Mouse (Mus musculus) forebrain, embryonic 11.5 days (tissue): Measurements from ENCODE around the gene Pde4d. TPM values are rescaled to one million over a fixed set of nuclear protein-coding genes. Genes with fewer than 3 reads are reported as not detected.

Source experiments
- ATAC-seq: fragments of 200-750 bp; cut with Nextera tagmentation; replicated peaks from 2 replicates; pipeline ENCODE4 v1.8.0; 2017; ENCODE audit warnings: moderate TSS enrichment; ENCODE audit not compliant: low FRiP score
- DNase-seq: peaks from one replicate; pipeline ENCODE4 v3.0.0-alpha.2; 2017; ENCODE audit warnings: low spot score
- H3K27ac ChIP-seq: fragments of 300-500 bp; sonication (generic); 2 replicates; pipeline ENCODE4 v1.5.1; 2014; ENCODE audit warnings: low read depth, low read length
- H3K27me3 ChIP-seq: fragments of 300-500 bp; sonication (generic); 2 replicates; pipeline ENCODE4 v1.6.1; 2014; ENCODE audit warnings: mild to moderate bottlenecking, low read length, mixed read lengths; ENCODE audit not compliant: control insufficient read depth, insufficient read depth
- H3K36me3 ChIP-seq: fragments of 300-500 bp; sonication (generic); 2 replicates; pipeline ENCODE4 v1.6.1; 2014; ENCODE audit warnings: mild to moderate bottlenecking, low read length, moderate library complexity, mixed read lengths; ENCODE audit not compliant: control insufficient read depth, insufficient read depth
- H3K4me1 ChIP-seq: fragments of 300-500 bp; sonication (generic); replicated peaks from 2 replicates; pipeline ENCODE4 v1.6.1; 2014; ENCODE audit warnings: low read length, mixed read lengths; ENCODE audit not compliant: control insufficient read depth, insufficient read depth
- H3K4me2 ChIP-seq: fragments of 300-500 bp; sonication (generic); 2 replicates; pipeline ENCODE4 v1.6.1; 2014; ENCODE audit warnings: low read depth, mild to moderate bottlenecking, low read length, moderate library complexity, mixed read lengths; ENCODE audit not compliant: severe bottlenecking
- H3K4me3 ChIP-seq: fragments of 300-500 bp; sonication (generic); 2 replicates; pipeline ENCODE4 v1.5.1; 2014; ENCODE audit warnings: low read depth, low read length
- H3K9ac ChIP-seq: fragments of 300-500 bp; sonication (generic); 2 replicates; pipeline ENCODE4 v1.6.1; 2014; ENCODE audit warnings: low read length
- H3K9me3 ChIP-seq: fragments of 300-500 bp; sonication (generic); 2 replicates; pipeline ENCODE4 v1.6.1; 2016; ENCODE audit warnings: low read length, mixed read lengths; ENCODE audit not compliant: control insufficient read depth
- WGBS: fragments of 180-500 bp; shearing (Covaris S2); extraction: QIAGEN DNeasy Blood & Tissue Kit; methylation state at CpG from one replicate; pipeline ENCODE4 v1.1.7; 2014; 5-methylcytosine and 5-hydroxymethylcytosine counted together
- polyA plus RNA-seq: library from polyadenylated mRNA; unstranded; fragments of >200 nt; fragmentation: Nextera tagmentation; extraction: Ambion mirVana; gene quantifications from 2 replicates; pipeline ENCODE4 v1.2.1, GENCODE M21; 2014

The Pde4d gene
- polyA plus RNA-seq, 1 experiment from 2014 or later = 11.9 TPM

DNA sequence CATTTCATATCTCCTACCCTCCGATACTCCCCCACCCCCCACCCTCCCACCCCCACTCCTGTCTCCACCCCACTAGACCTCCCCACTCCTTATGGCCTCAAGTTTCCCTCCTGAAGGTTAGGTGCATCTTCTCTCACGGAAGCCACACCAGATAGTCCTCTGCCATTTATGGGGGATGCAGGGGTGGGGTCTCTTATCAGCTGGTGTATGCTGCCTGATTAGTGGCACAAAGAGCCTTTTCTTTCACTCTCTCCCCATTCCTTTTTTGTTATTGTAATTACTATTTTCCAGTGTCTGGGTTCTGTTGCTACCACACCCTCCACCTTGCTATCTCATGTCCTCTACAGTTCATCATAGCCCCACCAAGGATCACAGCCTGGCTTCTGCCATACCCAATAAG is 1194.3 kb downstream of the Pde4d start:
- H3K4me1 ChIP-seq = 0 out of 2 replicates have a peak, but pooled peaks cover 2% of the 10 kb centered on the region
- H3K4me3 ChIP-seq = no peak overlapping the region
- H3K27ac ChIP-seq = no peak overlapping the region
- H3K4me2 ChIP-seq = no peak overlapping the region
- H3K36me3 ChIP-seq = no peaks in the 10 kb centered on the region
- no peaks in the 10 kb centered on the region for H3K27me3 ChIP-seq
- ATAC-seq (no peak), DNase-seq (no peak)
- H3K9me3 ChIP-seq = no peaks in the 10 kb centered on the region
- WGBS = 84% methylated on average over 2 of the region's 2 CpGs
- H3K9ac ChIP-seq = no peak overlapping the region

DNA sequence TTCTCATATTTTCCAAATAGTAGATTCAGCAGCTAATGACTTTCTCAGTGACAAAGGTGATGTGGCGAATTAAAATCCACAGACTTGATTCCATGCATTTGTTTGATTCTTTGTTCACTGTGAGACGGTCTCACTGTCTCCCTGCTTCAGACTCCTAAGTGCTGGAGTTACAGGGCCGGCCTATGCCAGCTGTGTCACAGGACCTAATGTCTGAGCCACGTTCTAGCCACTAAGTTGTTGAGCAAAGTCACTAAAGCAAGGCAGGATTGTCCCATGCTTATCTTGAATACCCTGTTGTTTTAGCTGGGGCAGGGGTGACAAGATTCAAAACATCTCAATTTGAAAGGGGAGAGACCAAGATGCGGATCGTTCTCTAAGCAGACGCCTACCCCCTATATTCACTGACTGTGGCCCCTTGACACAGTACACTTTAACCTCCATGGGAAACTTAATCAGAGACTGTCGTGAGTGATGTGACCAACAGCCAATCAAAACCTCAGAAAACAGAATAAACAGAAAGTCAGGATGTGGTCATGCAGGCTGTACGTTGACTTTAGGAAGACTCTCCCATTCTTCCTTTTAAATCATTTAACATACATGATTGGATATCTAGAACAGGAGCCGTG is 1195.6 kb downstream of the Pde4d start:
- ATAC-seq = no peak

DNA sequence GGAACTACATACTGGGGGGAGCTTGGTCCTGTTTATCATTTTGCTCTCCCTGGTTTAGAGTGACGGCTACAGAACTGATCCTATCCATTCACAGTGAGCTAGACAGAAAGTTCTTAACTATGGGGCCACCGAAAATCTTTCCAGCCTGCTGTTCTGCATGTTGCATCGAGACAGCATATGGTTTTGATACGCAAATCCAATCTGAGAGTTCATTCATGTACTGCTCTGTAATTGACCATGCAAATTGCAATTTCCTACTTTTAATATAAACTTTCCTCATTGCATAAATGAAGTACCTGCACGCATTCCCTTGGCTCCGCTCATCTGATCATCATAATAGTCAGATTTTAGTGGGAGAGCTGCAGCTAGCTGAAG is 1196.1 kb downstream of the Pde4d start:
- 79% methylated on average over 6 of the region's 6 CpGs for WGBS
- H3K27me3 ChIP-seq = no peaks in the 10 kb centered on the region
- H3K4me2 ChIP-seq = no peak overlapping the region
- ATAC-seq (no peak), DNase-seq (no peak)
- no peaks in the 10 kb centered on the region for H3K9me3 ChIP-seq
- 0 out of 2 replicates have a peak, but pooled peaks cover 2% of the 10 kb centered on the region for H3K4me1 ChIP-seq
- H3K9ac ChIP-seq = no peak overlapping the region
- no peak overlapping the region for H3K27ac ChIP-seq
- no peak overlapping the region for H3K4me3 ChIP-seq
- H3K36me3 ChIP-seq = no peaks in the 10 kb centered on the region

More for the DNA sequence above, 1195.6 kb downstream of the Pde4d start:
- no peak overlapping the region for H3K9ac ChIP-seq
- WGBS = 66% methylated on average over 10 of the region's 10 CpGs
- DNase-seq = no peak
- H3K36me3 ChIP-seq = no peaks in the 10 kb centered on the region
- H3K4me1 ChIP-seq = 0 out of 2 replicates have a peak, but pooled peaks cover 2% of the 10 kb centered on the region
- no peak overlapping the region for H3K27ac ChIP-seq
- no peak overlapping the region for H3K4me2 ChIP-seq
- H3K4me3 ChIP-seq = no peak overlapping the region
- no peaks in the 10 kb centered on the region for H3K9me3 ChIP-seq
- H3K27me3 ChIP-seq = no peaks in the 10 kb centered on the region

DNA sequence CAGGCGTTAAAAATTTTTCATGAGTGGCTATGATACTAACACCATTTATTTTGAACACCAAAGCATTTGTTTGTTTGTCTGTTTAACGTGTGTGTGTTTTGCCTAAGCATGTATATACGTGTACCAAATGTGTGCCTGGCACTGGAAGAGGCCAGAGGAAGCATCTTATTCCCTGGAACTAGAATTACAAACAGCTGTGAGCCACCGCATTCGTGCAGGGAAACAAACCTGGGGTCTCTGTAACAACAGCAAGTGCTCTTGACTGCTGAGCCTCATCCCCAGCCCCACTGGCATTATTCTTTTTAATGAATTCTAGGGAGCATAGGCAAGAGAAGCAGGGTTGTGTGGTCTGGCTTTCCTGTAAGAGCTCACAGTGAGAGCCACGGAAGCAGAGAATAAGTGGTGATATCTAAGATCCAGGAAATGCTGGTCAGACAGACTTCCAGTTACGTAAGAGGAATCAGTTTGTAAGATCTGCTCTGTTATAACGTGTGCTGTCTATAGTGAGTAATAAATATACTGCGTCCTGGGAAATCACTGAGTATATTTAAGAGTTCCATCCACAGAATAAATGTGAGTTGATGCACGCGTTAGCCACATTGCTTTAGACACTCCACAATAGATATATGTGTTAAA is 1197.0 kb downstream of the Pde4d start:
- H3K9me3 ChIP-seq = no peaks in the 10 kb centered on the region
- H3K4me3 ChIP-seq = no peak overlapping the region
- H3K9ac ChIP-seq = no peak overlapping the region
- no peaks in the 10 kb centered on the region for H3K27me3 ChIP-seq
- ATAC-seq (no peak), DNase-seq (no peak)
- no peaks in the 10 kb centered on the region for H3K36me3 ChIP-seq
- H3K4me2 ChIP-seq = no peak overlapping the region
- 0 out of 2 replicates have a peak, but pooled peaks cover 2% of the 10 kb centered on the region for H3K4me1 ChIP-seq
- 69% methylated on average over 11 of the region's 11 CpGs for WGBS
- H3K27ac ChIP-seq = no peak overlapping the region

DNA sequence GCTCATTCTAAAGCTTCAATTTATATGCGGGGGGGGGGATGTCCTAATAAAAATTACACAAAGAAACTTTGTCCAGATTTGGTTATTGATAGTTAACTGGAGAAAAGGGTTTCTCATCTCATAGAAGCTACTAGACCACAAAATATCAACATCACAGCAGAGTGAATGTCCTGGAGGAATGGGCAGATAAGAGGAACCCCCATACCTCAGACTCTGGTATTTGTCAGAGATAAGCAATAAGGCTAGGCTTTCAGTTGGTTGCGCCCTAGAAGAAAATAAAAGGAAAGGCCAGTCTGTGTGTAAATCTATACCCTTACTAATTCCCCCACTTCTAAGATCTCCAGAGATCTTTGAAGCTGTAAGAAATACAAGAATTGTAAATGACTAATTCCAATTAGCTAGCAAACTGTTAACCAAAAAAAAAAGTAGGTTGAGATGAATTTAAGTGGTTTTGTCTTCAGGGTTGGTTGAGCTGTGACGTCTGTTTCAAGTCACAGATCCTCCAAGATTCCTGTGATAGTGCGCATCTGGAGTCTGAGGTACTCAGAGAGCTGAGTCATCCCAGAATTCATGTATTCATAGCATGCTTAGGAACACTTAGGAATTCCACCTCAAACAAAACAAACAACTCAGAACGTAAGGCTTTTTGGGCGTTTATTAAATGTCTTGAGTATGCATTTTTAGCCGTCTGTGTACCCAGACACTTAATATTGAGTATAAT is 1197.9 kb downstream of the Pde4d start:
- no peak overlapping the region for H3K27ac ChIP-seq
- 0 out of 2 replicates have a peak, but pooled peaks cover 3% of the 10 kb centered on the region for H3K4me1 ChIP-seq
- no peak overlapping the region for H3K4me3 ChIP-seq
- H3K9me3 ChIP-seq = no peaks in the 10 kb centered on the region
- no peaks in the 10 kb centered on the region for H3K27me3 ChIP-seq
- DNase-seq (no peak), ATAC-seq (no peak)
- H3K36me3 ChIP-seq = no peaks in the 10 kb centered on the region
- WGBS = 87% methylated on average over 7 of the region's 7 CpGs
- H3K9ac ChIP-seq = no peak overlapping the region
- no peak overlapping the region for H3K4me2 ChIP-seq

DNA sequence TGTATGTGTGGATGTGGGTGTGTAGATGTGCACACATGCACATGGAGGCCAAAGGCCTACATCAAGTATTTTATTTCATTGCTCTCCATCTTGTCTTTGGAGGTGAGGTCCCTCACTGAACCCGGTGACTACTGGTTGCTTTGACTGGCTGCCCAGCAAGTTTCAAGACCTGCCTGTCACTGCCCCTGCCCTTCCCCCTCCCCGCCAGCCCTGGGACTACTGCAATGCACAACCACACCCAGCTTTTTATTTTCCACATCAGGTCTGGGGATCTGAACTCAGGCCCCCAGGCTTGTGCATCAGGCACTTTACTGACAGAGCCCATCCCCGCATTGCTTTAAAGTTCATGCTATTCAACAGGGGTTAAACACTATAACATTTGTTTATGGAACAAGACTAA is 1198.6 kb downstream of the Pde4d start:
- H3K27ac ChIP-seq = no peak overlapping the region
- H3K9me3 ChIP-seq = no peaks in the 10 kb centered on the region
- ATAC-seq = no peak
- 93% methylated on average over 3 of the region's 3 CpGs for WGBS
- no peaks in the 10 kb centered on the region for H3K27me3 ChIP-seq
- H3K36me3 ChIP-seq = no peaks in the 10 kb centered on the region
- no peak overlapping the region for H3K4me3 ChIP-seq
- H3K4me1 ChIP-seq = 0 out of 2 replicates have a peak, but pooled peaks cover 3% of the 10 kb centered on the region
- no peak overlapping the region for H3K9ac ChIP-seq
- no peak for DNase-seq
- H3K4me2 ChIP-seq = no peak overlapping the region

DNA sequence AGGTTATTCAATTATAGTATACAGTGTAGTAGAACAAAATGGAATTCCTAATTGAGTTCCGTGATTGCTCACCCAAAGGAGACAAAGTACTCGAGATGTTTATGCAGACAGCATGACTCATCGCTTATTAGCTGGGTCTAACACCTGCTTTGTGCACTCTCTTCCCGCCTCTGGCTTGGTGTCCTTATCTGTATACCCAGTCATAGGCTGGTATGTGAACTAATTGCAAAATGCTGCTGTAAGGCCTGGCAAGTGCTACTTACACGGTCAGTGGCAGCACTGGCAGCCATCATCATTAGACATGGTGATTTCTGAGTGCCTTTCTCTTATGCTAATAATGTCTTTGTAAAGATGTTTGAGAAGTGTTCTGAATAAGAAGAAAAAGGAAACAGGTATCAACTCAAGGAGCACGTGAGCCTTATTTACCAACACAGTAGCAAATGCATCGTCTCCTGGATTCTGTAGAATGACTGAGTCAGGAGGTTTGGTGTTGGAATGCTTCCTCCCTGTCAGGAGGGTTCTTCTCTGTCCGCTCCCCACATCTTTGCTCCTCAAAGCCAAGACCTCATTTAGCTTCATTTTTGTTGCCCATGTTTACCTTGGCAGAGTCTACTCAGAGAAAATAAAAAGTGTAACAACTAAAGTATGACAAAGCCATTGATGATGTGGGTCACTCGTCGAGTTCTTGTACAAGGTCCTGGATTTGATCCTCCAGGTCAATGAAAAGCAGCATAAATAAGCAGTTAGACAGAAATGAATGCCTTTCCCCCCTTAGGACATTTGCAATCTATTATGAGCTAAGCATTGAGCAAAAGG is 1202.2 kb downstream of the Pde4d start:
- DNase-seq (no peak), ATAC-seq (peak; percentile 39)
- H3K4me3 ChIP-seq = no peak overlapping the region
- no peak overlapping the region for H3K4me2 ChIP-seq
- no peak overlapping the region for H3K9ac ChIP-seq
- H3K27ac ChIP-seq = no peak overlapping the region
- H3K9me3 ChIP-seq = no peaks in the 10 kb centered on the region
- H3K27me3 ChIP-seq = no peaks in the 10 kb centered on the region
- no peaks in the 10 kb centered on the region for H3K36me3 ChIP-seq
- 75% methylated on average over 10 of the region's 10 CpGs for WGBS
- 0 out of 2 replicates have a peak, but pooled peaks cover 2% of the 10 kb centered on the region for H3K4me1 ChIP-seq

DNA sequence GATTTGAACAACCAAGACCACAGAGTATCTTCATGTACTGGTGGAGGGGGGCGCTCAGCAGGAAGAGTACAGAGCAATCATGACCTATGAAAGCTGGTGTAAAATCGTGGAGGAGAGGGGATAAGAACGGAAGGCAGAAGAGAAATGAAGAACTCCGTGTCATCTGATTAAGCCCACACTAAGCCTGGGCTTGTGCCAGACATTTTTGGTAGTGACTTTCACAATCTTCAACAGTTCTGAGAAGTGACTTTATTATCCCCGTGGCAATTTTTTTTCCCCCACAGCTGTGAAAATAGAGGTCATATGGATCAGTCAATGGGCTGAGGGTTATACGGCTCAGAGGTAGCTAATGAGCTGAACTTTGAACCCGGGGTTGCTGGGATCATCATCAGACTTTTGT is 1202.9 kb downstream of the Pde4d start:
- no peak overlapping the region for H3K9ac ChIP-seq
- ATAC-seq (no peak), DNase-seq (no peak)
- no peak overlapping the region for H3K4me3 ChIP-seq
- H3K27me3 ChIP-seq = no peaks in the 10 kb centered on the region
- H3K4me1 ChIP-seq = 0 out of 2 replicates have a peak, but pooled peaks cover 2% of the 10 kb centered on the region
- H3K36me3 ChIP-seq = no peaks in the 10 kb centered on the region
- H3K4me2 ChIP-seq = no peak overlapping the region
- no peaks in the 10 kb centered on the region for H3K9me3 ChIP-seq
- H3K27ac ChIP-seq = no peak overlapping the region
- 71% methylated on average over 7 of the region's 7 CpGs for WGBS
